Mouse (Mus musculus) olfactory bulb, adult 2 months (tissue): Measurements from ENCODE around the gene Hist1h2be.

Experiments
- CTCF ChIP-seq: fragments of 200-500 bp; IDR thresholded peaks from 2 replicates; pipeline ENCODE4 v1.5.1; 2012; ENCODE audit warnings: low read depth, mild to moderate bottlenecking, low read length, moderate library complexity; ENCODE audit not compliant: insufficient read depth
- POLR2A ChIP-seq: fragments of 200-500 bp; IDR thresholded peaks from 2 replicates; pipeline ENCODE4 v1.6.1; 2012; ENCODE audit warnings: mild to moderate bottlenecking, low read depth, low read length, moderate library complexity; ENCODE audit not compliant: insufficient read depth

GRCm38 (mm10) chr13:23609844-23610243 is 11.1 kb downstream of the Hist1h2be start:
- no peak for TF ChIP-seq CTCF
- no peak for TF ChIP-seq POLR2A
